Mouse (Mus musculus): ENCODE data around the gene Adamtsl3. TPM values are rescaled to one million over a fixed set of nuclear protein-coding genes. Genes with fewer than 3 reads are reported as not detected.
A peak's percentile ranks its signal among the peaks of the same experiment; 100 is the strongest.

Adamtsl3 gene
- total RNA-seq (2021): 1 to 10 TPM; 1.4 to 3.2 TPM
- long read RNA-seq, experiment 1, partial matches to known transcripts: 1 of 1 reads
- long read RNA-seq, experiment 1, other reads (novel, unspliced or antisense): 0 of 1 reads
- long read RNA-seq, experiment 2: 0 reads

DNA sequence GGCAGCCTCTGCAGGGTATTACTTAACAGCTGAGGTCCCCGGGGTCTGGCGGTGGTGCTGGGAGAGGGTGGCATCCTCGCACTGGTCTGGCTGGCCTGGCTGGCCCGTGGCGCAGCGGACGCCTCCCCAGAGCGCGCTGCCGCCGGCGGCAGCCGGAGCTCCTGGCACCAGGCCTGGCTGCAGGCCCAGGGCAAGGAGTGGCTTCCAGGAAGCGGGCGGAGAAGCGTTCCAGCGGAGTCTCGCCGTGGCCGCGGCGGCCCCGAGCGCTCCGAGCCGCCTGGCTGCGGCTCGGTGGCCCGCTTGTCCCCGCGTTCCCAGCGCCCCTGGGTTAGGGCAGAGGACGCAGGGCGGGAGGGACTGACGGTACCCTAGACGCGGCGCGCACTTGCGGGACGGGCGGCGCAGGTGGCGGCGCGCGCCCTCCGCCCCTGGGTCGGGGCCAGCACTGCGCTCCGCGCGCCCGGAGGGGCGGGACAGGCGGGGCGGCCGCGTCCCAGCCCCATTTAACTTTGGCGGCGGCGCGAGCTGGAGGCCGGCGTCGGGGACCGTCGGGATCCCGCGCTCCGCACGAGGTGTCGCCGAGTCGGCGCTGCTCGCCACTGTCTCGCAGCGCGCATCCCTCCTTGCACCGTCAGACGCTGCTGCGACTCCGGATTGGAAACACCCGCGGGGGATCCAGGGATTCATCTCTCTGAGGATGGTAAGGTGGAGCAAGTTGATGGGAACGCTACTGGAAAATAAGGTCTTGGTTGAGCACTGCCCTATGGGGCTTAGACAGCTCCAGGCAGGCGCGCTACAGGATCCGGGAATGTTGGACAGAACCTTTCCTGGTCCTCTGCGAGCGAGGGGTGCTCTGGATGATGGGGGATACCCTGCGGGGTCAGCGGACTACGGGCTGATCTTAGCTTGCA lies at the start of gene Adamtsl3:
Gene Adamtsl3 (plus strand): TSS at position 484 of the 911 bp plus-strand sequence.
- peak; percentile 13 to 15 for DNase-seq (ENCODE audit: low spot score in 2 of 2)

DNA sequence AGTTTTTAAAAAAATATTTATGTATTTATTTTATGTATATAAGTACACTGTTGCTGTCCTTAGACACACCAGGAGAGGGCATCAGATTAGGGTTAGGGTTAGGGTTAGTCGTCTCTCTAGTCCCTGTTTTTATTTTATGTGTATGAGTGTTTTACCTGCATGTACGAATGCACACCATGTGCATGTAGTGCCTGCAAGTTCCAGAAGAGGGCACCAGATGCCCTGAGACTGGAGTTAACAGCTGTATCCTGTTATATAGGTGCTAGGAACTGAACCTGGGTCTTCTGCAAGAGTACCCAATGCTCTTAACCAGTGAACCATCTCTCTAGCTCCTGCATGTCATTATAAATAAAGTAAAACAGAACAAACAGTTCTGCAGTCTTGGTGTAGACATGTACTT lies 48.3 kb upstream of the Adamtsl3 start:
- no peak for DNase-seq (ENCODE audit: low spot score in 2 of 2)

DNA sequence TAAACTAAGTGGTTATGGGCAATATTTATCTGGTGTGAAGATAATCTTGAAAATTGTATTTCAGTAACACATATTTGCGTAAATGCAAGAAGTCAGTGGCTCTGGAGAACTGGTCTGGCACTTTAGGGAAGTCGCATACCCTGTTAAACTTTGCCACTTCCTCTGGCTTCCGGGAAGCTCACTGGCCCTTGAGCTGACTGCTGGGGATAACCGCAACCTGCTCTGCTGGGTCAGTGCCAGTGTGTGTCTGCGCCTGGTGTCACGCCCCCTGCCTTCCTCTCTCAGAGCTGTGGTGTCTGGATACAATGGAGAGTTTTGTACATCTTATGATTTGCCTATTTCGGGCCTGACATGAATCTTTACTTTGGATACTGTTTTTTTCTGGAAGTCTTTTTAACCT lies 42.1 kb upstream of the Adamtsl3 start:
- DNase-seq (ENCODE audit: low spot score in 2 of 2): no peak

DNA sequence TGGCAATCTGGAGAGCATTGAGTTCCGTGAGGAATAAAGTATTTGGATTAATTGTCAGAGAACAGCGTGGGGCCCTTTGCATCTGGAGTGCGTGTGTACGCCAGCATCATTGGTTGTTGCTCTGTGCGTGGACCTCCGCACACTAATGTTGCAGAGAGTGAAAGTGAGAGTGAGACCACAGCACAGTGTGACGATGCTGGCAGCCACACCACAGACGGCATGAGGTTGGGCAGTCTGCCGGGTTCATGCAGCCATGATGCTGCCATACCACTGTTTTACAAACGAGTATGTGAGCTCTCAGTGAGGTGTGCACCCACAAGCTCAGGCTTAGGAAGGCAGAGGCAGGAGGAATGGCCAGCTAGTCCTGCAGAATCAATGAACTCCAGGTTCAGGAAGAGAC lies 41.4 kb upstream of the Adamtsl3 start:
- DNase-seq (ENCODE audit: low spot score in 2 of 2): no peak

DNA sequence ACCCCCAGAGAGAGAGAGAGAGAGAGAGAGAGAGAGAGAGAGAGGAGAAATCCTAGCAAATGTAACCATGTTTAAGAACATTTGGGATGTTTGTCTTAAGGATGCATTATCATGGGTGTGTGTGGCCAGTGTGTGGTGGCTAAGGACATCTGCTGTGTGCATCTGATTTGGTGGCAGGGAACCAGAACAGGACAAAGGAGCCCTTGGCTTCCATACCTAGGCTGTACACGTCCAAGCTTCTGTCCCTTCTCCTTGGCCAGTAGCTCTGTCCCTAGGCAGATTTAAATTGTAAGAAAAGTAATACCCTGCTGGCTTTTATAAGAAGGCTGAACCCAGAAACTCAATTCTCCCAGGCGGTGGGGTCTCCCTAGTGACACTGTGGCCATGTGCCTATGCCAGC lies 40.9 kb upstream of the Adamtsl3 start:
- no peak for DNase-seq (ENCODE audit: low spot score in 2 of 2)

DNA sequence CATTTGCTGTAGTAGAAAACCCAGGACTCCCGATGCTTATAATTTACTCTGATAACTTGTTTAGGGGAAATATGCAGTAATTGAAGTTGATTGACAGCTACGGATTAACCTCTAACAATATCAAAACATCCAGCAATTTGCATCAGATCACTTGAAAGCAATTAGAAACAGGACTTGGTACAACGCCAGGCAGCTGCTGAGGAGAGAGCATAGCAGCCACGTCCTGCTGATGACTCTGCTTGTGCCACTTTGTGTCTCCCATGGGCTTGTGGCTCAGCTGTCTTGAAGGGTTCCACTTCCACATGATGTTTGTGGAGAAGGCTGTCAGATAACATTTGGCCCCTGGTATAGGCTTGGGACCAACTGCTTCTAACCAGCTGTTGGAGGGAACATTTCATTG lies 27.1 kb upstream of the Adamtsl3 start:
- no peak for DNase-seq (ENCODE audit: low spot score in 2 of 2)

DNA sequence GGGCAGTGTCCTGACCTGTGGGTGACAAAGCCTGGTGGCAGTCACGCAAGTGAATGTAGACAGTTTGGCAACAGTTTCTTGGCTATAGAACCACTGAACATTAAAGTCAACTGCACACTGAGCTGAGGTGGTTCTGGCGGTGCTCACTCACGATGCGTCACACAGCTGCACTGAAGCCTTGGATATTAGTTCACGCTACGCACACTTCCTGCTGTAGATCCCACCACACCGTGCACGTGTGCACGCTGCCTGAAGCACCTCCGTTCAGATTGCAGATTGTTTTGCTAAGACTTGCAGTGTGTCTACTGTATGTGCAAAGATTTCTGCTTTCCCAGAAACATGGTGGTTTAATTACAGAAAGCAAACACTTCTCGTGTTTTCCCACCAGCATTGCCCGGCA lies 17.0 kb upstream of the Adamtsl3 start:
- no peak for DNase-seq (ENCODE audit: low spot score in 2 of 2)

DNA sequence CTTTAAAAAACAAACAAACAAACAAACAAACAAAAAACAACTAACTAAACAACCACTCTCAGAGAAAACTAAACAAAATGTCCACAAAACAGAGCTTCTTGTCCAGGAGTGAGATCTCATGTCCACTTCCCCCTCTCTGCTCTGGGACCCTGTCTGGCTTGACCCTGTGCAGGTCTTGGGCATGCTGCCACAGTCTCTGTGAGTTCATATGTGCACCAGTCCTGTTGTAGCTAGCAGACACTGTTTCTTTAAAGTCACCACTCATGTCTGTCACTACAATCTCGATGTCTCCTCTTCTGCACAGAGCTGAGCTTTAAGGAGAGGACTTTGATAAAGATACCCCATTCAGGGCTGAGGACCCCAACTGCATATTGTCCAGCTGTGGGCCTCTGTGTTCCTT lies 8.9 kb upstream of the Adamtsl3 start:
- DNase-seq (ENCODE audit: low spot score in 2 of 2): no peak

DNA sequence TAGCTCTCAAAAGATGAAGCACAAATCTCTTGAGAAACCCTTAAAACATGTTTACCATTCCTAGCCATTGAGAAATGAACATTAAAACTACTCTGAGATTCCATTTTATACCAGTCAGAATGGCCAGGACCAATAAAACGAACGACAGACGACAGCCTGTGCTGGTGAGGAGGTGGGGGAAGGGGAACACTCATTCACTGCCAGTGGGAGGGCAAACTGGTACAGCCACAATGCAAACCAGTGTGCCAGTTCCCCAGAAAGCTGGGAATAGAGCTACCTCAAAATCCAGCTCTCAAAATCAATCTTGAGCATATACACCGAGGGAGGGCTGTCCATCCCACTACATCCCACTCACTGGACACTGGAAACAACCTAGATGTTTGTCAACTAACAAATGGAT lies 8.3 kb upstream of the Adamtsl3 start:
- peak in 1 of 2 experiments; percentile 10 for DNase-seq (ENCODE audit: low spot score in 2 of 2)

DNA sequence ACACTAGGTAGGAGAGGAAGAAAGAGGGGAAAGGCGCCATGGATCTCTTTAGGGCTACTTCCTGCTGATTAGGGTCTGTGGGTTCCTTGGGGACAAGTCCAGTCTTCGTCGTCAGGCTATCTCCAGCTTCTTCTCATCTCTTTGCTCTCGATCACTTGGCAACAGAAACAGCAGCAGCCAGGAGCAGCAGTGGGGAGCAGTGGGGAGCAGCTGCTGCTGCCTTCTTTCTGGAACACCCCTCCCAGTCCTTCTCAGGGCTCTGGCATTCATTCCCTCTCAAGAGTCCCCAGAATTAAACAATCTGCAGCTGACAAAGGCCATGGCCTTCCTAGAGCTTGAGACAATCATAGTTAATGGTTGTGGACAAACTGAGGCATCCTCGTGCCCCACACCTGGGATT lies 7.6 kb upstream of the Adamtsl3 start:
- no peak for DNase-seq (ENCODE audit: low spot score in 2 of 2)

DNA sequence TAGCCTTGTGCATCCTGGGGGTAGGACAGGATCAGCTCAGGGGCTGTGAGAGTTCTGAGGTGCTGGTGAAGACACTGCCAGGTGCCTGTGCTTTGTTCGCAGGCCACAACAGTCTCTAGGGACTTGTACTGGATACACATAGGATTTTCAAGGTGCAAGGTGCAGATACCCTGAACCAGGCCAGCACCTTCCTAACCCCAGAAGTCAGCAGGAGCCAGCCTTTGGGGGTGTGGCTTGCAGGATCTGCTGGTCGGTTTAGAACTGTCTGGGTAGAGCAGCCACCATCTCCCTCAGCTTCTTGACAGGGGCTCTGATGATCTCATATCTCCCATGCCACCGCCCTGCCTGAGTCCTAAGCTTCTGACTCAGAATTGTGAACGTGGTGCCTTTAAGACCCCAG lies 5.7 kb upstream of the Adamtsl3 start:
- DNase-seq (ENCODE audit: low spot score in 2 of 2): no peak

DNA sequence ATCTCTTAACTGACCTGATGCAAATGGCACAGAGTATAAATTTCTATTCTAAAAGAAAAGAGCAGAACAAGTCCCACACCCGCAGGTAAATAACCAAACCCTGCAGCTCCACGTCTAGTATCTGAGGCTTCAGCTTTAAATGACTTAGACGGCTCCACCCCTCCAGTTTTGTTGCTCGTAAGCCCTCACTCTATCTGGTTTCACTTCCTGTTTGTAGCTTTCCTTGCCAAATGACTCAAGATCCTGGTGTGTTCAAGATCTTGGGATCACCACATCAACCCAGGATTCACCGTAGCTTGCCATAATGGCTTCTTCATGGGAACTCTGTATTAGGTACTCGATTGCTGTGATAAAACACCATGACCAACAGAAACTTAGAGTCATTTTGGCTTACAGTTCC lies 4.6 kb upstream of the Adamtsl3 start:
- DNase-seq (ENCODE audit: low spot score in 2 of 2): no peak

DNA sequence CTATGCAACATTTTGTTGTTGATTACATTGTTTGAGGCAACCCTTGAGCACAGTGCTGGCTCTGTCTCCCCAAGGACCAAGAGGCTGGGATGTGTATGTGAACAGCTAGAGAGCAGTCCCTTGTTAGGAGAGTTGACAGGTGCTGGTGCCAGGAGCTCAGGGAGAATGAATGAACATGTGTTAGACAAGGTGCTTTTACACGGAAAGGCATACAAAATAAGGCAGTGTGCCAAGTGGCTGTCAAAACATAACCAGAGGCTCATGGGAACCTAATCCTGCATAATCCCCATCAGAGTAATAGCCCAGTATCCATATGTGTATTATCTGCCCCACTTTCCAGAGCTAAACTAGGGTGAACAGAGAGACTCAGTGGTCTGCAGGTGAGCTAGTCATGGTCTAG lies 1.5 kb upstream of the Adamtsl3 start:
- DNase-seq (ENCODE audit: low spot score in 2 of 2): no peak

DNA sequence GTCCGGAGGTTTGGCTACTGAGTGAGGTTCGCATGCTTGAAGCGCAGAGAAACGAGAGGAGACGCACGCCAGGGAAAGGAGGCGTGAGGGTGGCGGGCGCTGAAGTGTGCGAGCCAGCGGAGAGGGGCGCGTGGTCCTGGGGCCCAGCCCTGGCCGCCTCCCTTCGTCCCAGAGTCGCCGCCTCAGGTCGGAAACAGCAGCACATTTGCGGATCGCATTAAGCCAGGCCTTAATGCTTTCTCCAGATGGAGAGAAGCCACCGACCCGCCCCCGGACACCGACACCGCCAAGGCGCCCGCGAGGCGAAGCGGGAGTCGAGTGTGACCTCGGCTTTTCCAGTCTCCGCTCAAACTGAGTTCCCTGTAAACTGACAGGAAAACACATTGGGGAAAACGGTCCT lies 638 bp downstream of the Adamtsl3 start:
- DNase-seq (ENCODE audit: low spot score in 2 of 2): no peak

DNA sequence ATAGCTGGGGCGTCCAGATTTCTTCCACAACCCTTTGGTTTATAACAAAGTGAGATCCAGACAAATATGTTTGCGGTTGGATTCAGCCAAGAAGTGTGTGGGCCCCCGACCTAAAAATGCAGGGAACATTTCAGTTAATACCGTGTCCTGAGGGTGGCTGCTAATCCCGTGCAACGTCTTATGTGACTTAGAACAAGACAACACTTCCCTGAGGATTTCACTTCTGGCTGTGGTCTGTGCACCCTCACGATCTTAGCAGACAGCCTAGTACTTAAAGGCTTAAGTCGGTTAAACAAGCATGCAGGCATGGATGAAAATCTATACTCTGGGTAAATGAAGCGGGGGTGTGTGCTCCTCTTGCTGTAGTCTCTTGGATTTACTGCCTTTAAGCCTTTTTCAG lies 2.6 kb downstream of the Adamtsl3 start:
- DNase-seq (ENCODE audit: low spot score in 2 of 2): no peak

DNA sequence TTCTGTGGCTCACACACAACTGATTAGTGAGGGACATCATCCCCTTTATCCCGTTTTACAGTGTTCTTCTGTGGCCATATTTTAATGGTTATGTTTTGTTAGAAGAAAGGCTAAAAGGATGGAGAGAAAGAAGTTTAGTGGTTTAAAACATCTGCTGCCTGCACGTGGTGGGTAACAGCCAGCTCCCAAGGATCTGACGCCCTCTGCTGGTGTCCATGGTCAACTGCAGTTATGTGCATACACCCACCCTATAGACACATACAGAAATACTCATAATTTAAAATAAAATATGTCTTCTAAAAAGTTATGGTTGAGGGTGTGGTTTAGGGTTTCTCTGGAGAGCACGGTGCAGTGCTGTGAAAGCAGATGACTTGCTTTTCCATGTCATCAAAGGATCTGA lies 3.0 kb downstream of the Adamtsl3 start:
- DNase-seq (ENCODE audit: low spot score in 2 of 2): no peak

DNA sequence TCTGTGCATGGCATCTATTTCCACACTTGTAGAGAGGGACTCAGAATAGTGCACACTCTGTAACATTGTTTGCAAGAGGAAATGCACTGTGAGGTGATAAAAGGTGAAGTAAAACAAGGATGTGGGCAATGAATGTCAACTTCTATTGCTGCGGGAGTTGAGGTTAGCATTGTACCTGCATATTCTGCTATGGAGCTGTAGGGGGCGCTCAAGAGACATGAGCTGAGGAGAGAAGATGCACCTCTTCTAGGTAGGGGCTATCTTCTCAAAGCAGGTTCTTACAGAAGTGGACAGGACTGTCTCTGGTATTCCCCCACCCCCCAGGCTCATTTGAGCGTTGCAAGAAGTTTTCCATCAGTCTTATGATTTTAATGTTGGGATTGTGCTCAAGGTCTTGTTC lies 3.7 kb downstream of the Adamtsl3 start:
- no peak for DNase-seq (ENCODE audit: low spot score in 2 of 2)

DNA sequence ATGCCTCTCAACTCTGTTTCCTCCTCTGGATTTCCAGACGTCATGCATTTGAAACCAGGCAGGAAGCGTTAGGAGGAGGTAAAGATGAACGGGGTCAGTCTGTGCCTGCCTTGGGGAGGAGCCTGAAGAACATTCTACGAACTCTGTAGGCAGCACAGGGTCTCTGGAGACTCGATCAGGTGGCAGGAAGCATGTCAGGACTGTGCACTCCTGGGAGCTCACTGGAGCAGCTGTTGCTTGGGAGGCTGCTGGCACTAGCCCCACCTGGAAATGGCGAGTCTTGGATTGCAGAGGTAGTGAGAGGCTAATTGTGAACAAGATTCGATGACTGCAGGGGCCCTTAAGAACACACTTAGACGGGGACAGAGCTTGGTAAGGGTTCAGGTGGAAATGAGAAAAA lies 6.0 kb downstream of the Adamtsl3 start:
- DNase-seq (ENCODE audit: low spot score in 2 of 2): no peak

DNA sequence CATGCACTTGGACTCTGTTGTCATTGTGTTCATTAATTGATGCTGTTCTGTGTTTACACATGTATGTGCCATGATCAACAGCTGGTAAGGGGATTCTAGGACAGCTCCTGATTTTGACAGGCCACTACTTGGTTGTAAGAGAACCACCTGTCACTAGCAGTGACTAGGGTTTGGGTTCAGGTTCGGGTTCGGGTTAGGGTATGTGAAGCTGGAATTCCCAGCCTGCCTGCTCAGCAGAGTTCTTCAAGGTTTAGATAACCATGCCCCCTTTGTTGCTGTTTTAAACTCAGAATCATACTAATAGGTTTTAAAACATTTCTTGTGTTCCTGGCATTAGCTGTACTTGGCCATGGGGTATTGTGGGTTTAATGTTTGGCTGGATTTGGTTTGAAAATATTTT lies 11.2 kb downstream of the Adamtsl3 start:
- no peak for DNase-seq (ENCODE audit: low spot score in 2 of 2)

DNA sequence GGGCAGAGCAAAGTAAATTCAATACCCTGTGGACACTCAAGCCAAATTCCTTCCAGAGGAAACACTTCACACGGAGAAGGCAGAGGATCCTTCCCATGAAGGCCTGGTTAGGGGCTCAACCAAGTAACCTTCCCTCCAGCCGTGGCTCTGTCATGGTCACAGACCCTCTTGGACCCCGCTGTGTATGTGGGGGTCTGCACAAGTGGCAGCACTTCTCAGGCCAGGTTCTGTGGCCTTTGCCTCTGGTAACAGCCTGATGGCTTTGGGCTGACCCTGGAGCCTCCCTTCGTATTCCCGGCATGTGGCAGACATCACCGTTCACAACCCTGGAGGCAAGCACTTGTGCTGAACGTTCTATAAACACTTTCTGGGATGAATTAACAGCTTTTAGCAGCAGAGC lies 14.3 kb downstream of the Adamtsl3 start:
- DNase-seq (ENCODE audit: low spot score in 2 of 2): no peak

DNA sequence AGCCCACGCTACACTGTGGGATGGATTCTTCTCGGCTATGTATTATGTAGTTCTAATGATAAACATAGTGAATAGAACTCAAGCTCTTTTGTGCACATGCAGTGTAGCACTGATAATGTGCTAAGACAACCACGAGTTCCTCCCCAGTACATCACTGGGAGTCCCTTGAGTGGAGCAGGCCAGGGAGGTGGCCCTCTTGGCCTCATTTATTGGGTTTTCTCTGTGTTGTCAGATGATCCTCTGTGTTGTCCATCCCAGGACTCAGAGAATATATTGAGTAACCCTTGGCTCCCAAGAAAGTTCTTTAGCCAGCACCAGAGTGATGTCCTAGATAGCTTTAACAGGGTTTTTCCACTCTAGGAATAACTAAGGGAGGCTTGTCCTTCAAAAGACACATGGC lies 14.9 kb downstream of the Adamtsl3 start:
- no peak for DNase-seq (ENCODE audit: low spot score in 2 of 2)

DNA sequence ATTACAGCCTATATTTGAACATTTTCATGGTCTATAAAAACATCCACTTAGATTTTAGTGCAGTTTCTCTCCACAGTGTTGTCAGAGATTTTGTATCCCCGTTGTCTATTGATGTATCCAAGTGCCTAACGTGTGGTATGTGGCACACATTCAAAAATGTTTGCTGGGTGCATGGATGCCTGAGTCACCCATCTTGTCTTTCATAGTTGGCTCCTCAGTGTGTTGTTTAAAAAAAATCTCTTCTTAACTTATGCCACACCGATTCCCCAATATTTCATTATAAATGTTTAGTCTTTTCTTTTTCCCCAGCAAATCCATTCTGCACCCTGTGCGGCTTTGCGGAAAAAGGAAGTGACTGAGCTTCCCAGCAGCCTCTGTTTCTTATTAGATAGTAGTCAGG lies 23.7 kb downstream of the Adamtsl3 start:
- no peak for DNase-seq (ENCODE audit: low spot score in 2 of 2)

DNA sequence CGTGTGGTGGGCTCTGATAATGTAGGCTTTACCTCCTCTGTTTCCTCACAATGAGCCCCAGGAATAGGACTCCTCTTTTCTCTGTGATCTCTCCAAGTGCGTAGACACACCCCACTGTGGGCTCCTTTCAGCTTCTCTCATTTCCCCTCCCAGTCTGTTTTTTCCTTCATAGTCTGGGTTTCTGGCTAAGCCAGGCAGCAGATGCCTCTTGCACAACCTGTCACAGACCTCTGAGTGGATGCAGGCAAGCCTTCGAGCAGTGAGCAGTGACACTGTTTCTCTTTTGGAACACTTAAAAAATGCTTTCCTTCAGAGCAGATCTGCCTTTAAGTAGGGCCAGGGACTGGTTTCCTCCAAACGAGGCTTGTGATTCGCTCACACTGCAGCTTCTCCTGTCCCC lies 24.2 kb downstream of the Adamtsl3 start:
- no peak for DNase-seq (ENCODE audit: low spot score in 2 of 2)

All from layer of hippocampus, postnatal 14 days (tissue).